Mouse (Mus musculus) CD4-positive, CD25-positive, alpha-beta regulatory T cell, adult 2 months (primary cell): ENCODE results near the gene Vmn1r114.
"Not testable (repeated sequence)": the region's sequence is repeated elsewhere in the genome, so short reads cannot be mapped to it uniquely, and the experiment has no call there.

Experiments used
- DNase-seq: peaks from one replicate; pipeline ENCODE4 v3.0.0-alpha.2; 2012; ENCODE audit warnings: low read depth, low spot score

Vmn1r114 gene

DNA sequence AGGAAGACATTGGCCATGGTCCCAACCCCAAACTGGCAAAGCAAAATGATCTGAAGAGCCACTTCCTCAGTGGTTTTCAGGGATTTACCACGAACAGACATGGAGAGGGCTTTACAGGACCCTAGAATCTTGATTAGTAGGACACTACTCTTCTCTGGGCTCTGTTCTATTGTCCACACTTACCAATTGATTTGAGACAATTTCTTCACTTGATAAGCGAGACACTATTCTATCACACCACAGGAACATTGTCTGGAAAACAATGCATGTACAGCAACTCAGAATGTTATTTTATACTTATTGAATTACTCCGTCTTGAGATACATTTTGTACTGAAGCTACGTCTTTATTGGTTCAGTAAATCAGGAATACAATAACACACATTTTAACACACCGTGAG, at the start of gene Vmn1r114:
Gene Vmn1r114, minus strand, starts transcription at position 101 of the 400 bp plus-strand sequence.
- DNase-seq = not testable (repeated sequence)

DNA sequence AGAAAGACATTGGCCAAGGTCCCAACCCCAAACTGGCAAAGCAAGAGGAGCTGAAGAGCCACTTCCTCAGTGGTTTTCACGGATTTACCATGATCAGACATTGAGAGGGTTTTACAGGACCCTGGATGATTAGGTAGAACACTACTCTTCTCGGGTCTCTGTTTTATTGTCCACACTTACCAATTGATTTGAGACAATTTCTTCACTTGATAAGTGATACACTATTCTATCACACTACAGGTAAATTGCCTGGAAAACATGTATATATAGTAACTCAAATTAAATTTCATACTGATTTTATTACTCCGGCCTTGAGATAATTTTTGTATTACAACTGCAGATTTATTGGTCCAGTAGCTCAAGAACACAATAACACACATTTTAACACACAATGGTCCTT, 32.9 kb upstream of the Vmn1r114 start, which contains the start of gene Vmn1r115:
Gene Vmn1r115, minus strand, starts transcription at position 101 of the 400 bp plus-strand sequence.
- DNase-seq = not testable (repeated sequence)

GRCm38 (mm10) chr7:20786985-20787384, 25.0 kb downstream of the Vmn1r114 start, which contains the start of gene Vmn1r113:
TSS of gene Vmn1r113 (plus strand) at chr7:20787285.
- not testable (repeated sequence) for DNase-seq

DNA sequence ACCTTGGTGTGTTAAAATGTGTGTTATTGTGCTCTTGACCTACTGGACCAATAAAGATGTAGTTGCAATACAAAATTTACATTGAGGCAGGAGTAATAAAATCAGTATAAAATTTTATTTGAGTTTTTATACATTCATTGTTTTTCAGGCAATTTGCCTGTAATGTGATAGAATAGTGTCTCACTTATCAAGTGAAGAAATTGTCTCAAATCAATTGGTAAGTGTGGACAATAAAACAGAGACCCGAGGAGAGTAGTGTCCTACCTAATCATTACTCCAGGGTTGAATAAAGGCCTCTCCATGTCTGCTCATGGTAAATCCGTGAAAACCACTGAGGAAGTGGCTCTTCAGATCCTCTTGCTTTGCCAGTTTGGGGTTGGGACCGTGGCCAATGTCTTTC, 41.1 kb downstream of the Vmn1r114 start, which contains the start of gene Vmn1r112:
Gene Vmn1r112, plus strand, starts transcription at position 301 of the 400 bp plus-strand sequence.
- DNase-seq = not testable (repeated sequence)
